Mouse (Mus musculus) spleen, adult 2 months (tissue): ENCODE measurements around the gene Nif3l1. TPM values are rescaled to one million over a fixed set of nuclear protein-coding genes. Genes with fewer than 3 reads are reported as not detected.

ENCODE experiments used
- DNase-seq, 2 experiments: peaks; one replicate each; pipeline versions ENCODE4 v3.0.0 to v3.0.0-alpha.2; 2012 to 2021; ENCODE audit warnings: low spot score in 2 of 2, low read depth in 1 of 2
- H3K27ac ChIP-seq: fragments of 200-500 bp; 2 replicates; pipeline ENCODE4 v1.5.1; 2012; ENCODE audit warnings: low read length, inconsistent platforms; ENCODE audit not compliant: insufficient read depth
- H3K27me3 ChIP-seq: fragments of 200-500 bp; 2 replicates; pipeline ENCODE4 v1.6.1; 2012; ENCODE audit warnings: mild to moderate bottlenecking, moderate library complexity, low read length, inconsistent platforms; ENCODE audit not compliant: control insufficient read depth, insufficient read depth
- H3K36me3 ChIP-seq: fragments of 200-500 bp; 2 replicates; pipeline ENCODE4 v1.6.1; 2012; ENCODE audit warnings: mild to moderate bottlenecking, low read length, inconsistent platforms; ENCODE audit not compliant: control insufficient read depth, insufficient read depth
- H3K4me1 ChIP-seq: fragments of 200-500 bp; 2 replicates; pipeline ENCODE4 v1.6.1; 2011; ENCODE audit warnings: inconsistent platforms; ENCODE audit not compliant: control insufficient read depth, insufficient read depth, insufficient read length
- H3K4me3 ChIP-seq: fragments of 200-500 bp; 2 replicates; pipeline ENCODE4 v1.5.1; 2011; ENCODE audit warnings: mild to moderate bottlenecking, inconsistent platforms; ENCODE audit not compliant: insufficient read depth, insufficient read length; ENCODE audit errors: extremely low read depth
- CTCF ChIP-seq: fragments of 200-500 bp; IDR thresholded peaks from 2 replicates; pipeline ENCODE4 v1.5.1; 2011; ENCODE audit warnings: mild to moderate bottlenecking, inconsistent platforms; ENCODE audit not compliant: insufficient read depth, insufficient read length, insufficient replicate concordance; ENCODE audit errors: extremely low read depth
- POLR2A ChIP-seq: fragments of 200-500 bp; IDR thresholded peaks from 2 replicates; pipeline ENCODE4 v1.6.1; 2011; ENCODE audit warnings: low read depth, low read length, inconsistent platforms
- WGBS: fragments of 180-500 bp; shearing (Covaris S2); methylation state at CpG from one replicate; pipeline ENCODE4 v1.1.7; 2018; 5-methylcytosine and 5-hydroxymethylcytosine counted together
- polyA plus RNA-seq: library from polyadenylated mRNA; depleted of rRNA; stranded (reverse); fragments of >200 nt; gene quantifications from 2 replicates; pipeline ENCODE4 v1.2.3, GENCODE M21; 2012

The Nif3l1 gene
- polyA plus RNA-seq, 1 experiment, result 7.5 TPM

GRCm38 (mm10) chr1:58454316-58454715, 9.4 kb downstream of the Nif3l1 start:
- 70% methylated on average over 6 of the region's 6 CpGs for WGBS
- TF ChIP-seq CTCF (no peak), POLR2A (no peak)
- peaks cover 13% of the 10 kb centered on the region for H3K36me3 ChIP-seq

GRCm38 (mm10) chr1:58458175-58458574, 13.2 kb downstream of the Nif3l1 start:
- peaks cover 16% of the 10 kb centered on the region for H3K36me3 ChIP-seq
- no peak overlapping the region for H3K27ac ChIP-seq
- H3K4me3 ChIP-seq, result no peak overlapping the region
- TF ChIP-seq POLR2A, result no peak
- TF ChIP-seq CTCF, result no peak
- DNase-seq, result no peak
- H3K27me3 ChIP-seq, result no peaks in the 10 kb centered on the region
- H3K4me1 ChIP-seq, result no peaks in the 10 kb centered on the region
- 95% methylated on average over 5 of the region's 5 CpGs for WGBS

More at GRCm38 (mm10) chr1:58454316-58454715, 9.4 kb downstream of the Nif3l1 start:
- no peaks in the 10 kb centered on the region for H3K4me1 ChIP-seq
- no peaks in the 10 kb centered on the region for H3K27me3 ChIP-seq
- H3K4me3 ChIP-seq, result no peak overlapping the region
- DNase-seq, result peak in 1 of 2 experiments; percentile 35
- H3K27ac ChIP-seq, result peak overlapping the region; percentile 37

- H3K27ac ChIP-seq, result no peak overlapping the region
- peaks cover 19% of the 10 kb centered on the region for H3K36me3 ChIP-seq
- 93% methylated on average over 2 of the region's 2 CpGs for WGBS
- H3K27me3 ChIP-seq, result no peaks in the 10 kb centered on the region
- TF ChIP-seq CTCF (no peak), POLR2A (no peak)
- no peak for DNase-seq
- H3K4me3 ChIP-seq, result no peak overlapping the region
- H3K4me1 ChIP-seq, result no peaks in the 10 kb centered on the region
Observed at GRCm38 (mm10) chr1:58458867-58459266, 13.9 kb downstream of the Nif3l1 start.

- Histone ChIP-seq H3K4me3 (no peak overlapping the region), H3K27me3 (no peaks in the 10 kb centered on the region), H3K36me3 (peaks cover 27% of the 10 kb centered on the region), H3K27ac (no peak overlapping the region), H3K4me1 (no peaks in the 10 kb centered on the region)
- no peak for DNase-seq
- WGBS, result 95% methylated on average over 3 of the region's 3 CpGs
- no peak for TF ChIP-seq CTCF
- TF ChIP-seq POLR2A, result no peak
Observed at GRCm38 (mm10) chr1:58460566-58460965, 15.6 kb downstream of the Nif3l1 start.

- Histone ChIP-seq H3K27ac (no peak overlapping the region), H3K27me3 (no peaks in the 10 kb centered on the region), H3K36me3 (peaks cover 28% of the 10 kb centered on the region), H3K4me3 (no peak overlapping the region), H3K4me1 (no peaks in the 10 kb centered on the region)
- TF ChIP-seq CTCF (no peak), POLR2A (no peak)
- DNase-seq, result no peak
- 88% methylated on average over 2 of the region's 2 CpGs for WGBS
Observed at GRCm38 (mm10) chr1:58463935-58464334, 19.0 kb downstream of the Nif3l1 start.

GRCm38 (mm10) chr1:58465042-58465441, 20.1 kb downstream of the Nif3l1 start:
- no peaks in the 10 kb centered on the region for H3K4me1 ChIP-seq

GRCm38 (mm10) chr1:58465561-58465960, 20.6 kb downstream of the Nif3l1 start:
- WGBS, result 94% methylated on average over 4 of the region's 4 CpGs
- no peak for DNase-seq
- H3K36me3 ChIP-seq, result peaks cover 35% of the 10 kb centered on the region
- H3K27me3 ChIP-seq, result no peaks in the 10 kb centered on the region
- H3K4me1 ChIP-seq, result no peaks in the 10 kb centered on the region
- no peak for TF ChIP-seq POLR2A
- no peak for TF ChIP-seq CTCF
- H3K27ac ChIP-seq, result no peak overlapping the region
- no peak overlapping the region for H3K4me3 ChIP-seq

More at GRCm38 (mm10) chr1:58465042-58465441, 20.1 kb downstream of the Nif3l1 start:
- H3K36me3 ChIP-seq, result peaks cover 35% of the 10 kb centered on the region
- H3K4me3 ChIP-seq, result no peak overlapping the region
- H3K27ac ChIP-seq, result no peak overlapping the region
- 94% methylated on average over 4 of the region's 4 CpGs for WGBS
- TF ChIP-seq CTCF (no peak), POLR2A (no peak)
- DNase-seq, result no peak
- H3K27me3 ChIP-seq, result no peaks in the 10 kb centered on the region

- no peaks in the 10 kb centered on the region for H3K4me1 ChIP-seq
- DNase-seq, result no peak
- H3K4me3 ChIP-seq, result no peak overlapping the region
- WGBS, result 98% methylated on average over 8 of the region's 8 CpGs
- peaks cover 33% of the 10 kb centered on the region for H3K36me3 ChIP-seq
- no peak overlapping the region for H3K27ac ChIP-seq
- TF ChIP-seq CTCF (no peak), POLR2A (no peak)
- H3K27me3 ChIP-seq, result no peaks in the 10 kb centered on the region
Observed at GRCm38 (mm10) chr1:58475662-58476061, 30.7 kb downstream of the Nif3l1 start.
